Mouse (Mus musculus): ENCODE results near the gene Vps25. TPM values are rescaled to one million over a fixed set of nuclear protein-coding genes. Genes with fewer than 3 reads are reported as not detected.

The Vps25 gene
- total and polyA plus RNA-seq, 3 experiments: 105 to 211 (median 132) TPM

DNA sequence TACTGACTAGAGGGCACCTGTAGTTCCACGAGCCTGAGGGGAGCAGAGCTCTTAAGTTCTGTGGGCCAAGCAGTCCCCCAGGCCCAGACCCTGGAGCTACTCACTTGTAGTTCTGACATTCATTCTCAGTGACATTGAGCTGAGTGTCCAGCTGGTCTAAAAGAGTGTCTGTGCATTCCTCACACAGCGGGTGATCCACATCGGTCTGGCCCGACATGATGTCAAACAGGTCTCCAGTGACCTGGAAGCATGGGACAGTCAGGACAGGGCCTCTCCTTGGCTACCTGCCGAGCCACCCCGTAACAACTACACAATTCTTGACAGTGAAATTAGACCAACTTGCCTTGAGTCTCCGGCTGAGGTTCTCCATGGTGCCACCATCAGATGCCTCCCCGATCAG lies 41.7 kb downstream of the Vps25 start:
- no peak overlapping the region for H3K27ac ChIP-seq (ENCODE audit: insufficient read depth, low read depth)

DNA sequence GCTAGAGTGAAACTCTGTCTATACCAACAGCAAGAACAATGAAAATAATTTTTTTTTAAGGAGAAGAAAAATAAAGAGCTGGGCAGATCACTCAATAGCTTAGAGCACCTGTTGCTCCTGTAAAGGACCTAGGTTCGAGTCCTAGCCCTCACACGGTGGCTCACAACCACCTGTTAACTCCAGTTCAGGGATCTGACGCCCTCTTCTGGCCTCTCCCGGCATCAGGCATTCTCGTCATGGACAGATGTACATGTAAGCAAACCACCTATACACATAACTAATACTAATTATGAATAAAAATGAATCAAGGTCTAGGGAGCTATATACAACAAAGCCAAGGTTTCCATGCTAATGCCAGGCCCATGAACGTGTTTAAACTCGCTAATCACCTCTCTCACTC lies 47.4 kb downstream of the Vps25 start:
- peak overlapping the region; percentile 92 for H3K4me2 ChIP-seq (ENCODE audit: insufficient read depth, low read depth, poor library complexity, severe bottlenecking)
- in situ Hi-C loops (cut with MboI; ENCODE audit: low pct_ligation_motif_present, low pct_unique_long_range_greater_than_20kb, low sequenced_read_pairs): loop anchor here (10.0 kb wide), 1 partner anchor 216 kb away; the partner anchor contains the start of genes Coasy and Mlx
- peak overlapping the region; percentile 70 to 95 (median 84) for H3K4me3 ChIP-seq (replicated peaks in 1 of 3; ENCODE audit: low read depth in 2 of 3, low read length in 2 of 3, poor library complexity in 1 of 3)
- TF ChIP-seq ELF1 (IDR thresholded peaks at IDR 0.05; ENCODE audit: low read depth, low read length) (no peak), CTCF (conservative IDR thresholded peaks at IDR 0.05 in 1 of 2, IDR thresholded peaks at IDR 0.05 in 1 of 2; ENCODE audit: low read depth in 2 of 2, low read length in 2 of 2) (peak; percentile 30 to 50; a peak in 3 of 4 replicates)
- DNase-seq (ENCODE audit: extremely low read depth): peak; percentile 45
- H3K4me1 ChIP-seq (ENCODE audit: control insufficient read depth in 1 of 2, insufficient read depth in 2 of 2): peaks cover 3 to 26% of the 10 kb centered on the region in 2 experiments; a peak in 3 of 4 replicates
- H3K9me3 ChIP-seq (replicated peaks; ENCODE audit: low read length): no peaks in the 10 kb centered on the region
- H3K27ac ChIP-seq (ENCODE audit: insufficient read depth, low read depth): no peak overlapping the region
- dilution Hi-C loops (cut with MboI; ENCODE audit: extremely low pct_ligation_motif_present, extremely low pct_unique_long_range_greater_than_20kb, low sequenced_read_pairs): no loop called here
- H3K36me3 ChIP-seq (replicated peaks in 1 of 2; ENCODE audit: control insufficient read depth in 1 of 2, insufficient read depth in 1 of 2, low read length in 1 of 2): peaks cover 23 to 46% of the 10 kb centered on the region in 2 experiments
- H3K9ac ChIP-seq (ENCODE audit: insufficient read depth, low read depth): peak overlapping the region; percentile 88
- H3K27me3 ChIP-seq (replicated peaks): no peaks in the 10 kb centered on the region
- H3K79me2 ChIP-seq (replicated peaks; ENCODE audit: control insufficient read depth, extremely low read depth, insufficient read depth, poor library complexity, severe bottlenecking): peaks cover 53% of the 10 kb centered on the region

More for the DNA sequence above, 41.7 kb downstream of the Vps25 start:
- Histone ChIP-seq H3K36me3 (replicated peaks in 1 of 2; ENCODE audit: control insufficient read depth in 1 of 2, insufficient read depth in 1 of 2, low read length in 1 of 2) (peaks cover 70 to 99% of the 10 kb centered on the region in 2 experiments), H3K4me2 (ENCODE audit: insufficient read depth, low read depth, poor library complexity, severe bottlenecking) (no peak overlapping the region), H3K4me3 (replicated peaks in 1 of 3; ENCODE audit: low read depth in 2 of 3, low read length in 2 of 3, poor library complexity in 1 of 3) (no peak overlapping the region), H3K27me3 (replicated peaks) (no peaks in the 10 kb centered on the region), H3K9ac (ENCODE audit: insufficient read depth, low read depth) (no peak overlapping the region), H3K4me1 (ENCODE audit: control insufficient read depth in 1 of 2, insufficient read depth in 2 of 2) (peaks cover under 1 to 12% of the 10 kb centered on the region in 2 experiments; a peak in 3 of 4 replicates), H3K9me3 (replicated peaks; ENCODE audit: low read length) (no peaks in the 10 kb centered on the region), H3K79me2 (replicated peaks; ENCODE audit: control insufficient read depth, extremely low read depth, insufficient read depth, poor library complexity, severe bottlenecking) (peaks cover 38% of the 10 kb centered on the region)
- in situ Hi-C loops (cut with MboI; ENCODE audit: low pct_ligation_motif_present, low pct_unique_long_range_greater_than_20kb, low sequenced_read_pairs): loop anchor here (10.0 kb wide), 1 partner anchor 80 kb away; no protein-coding TSS in a partner anchor
- dilution Hi-C loops (cut with MboI; ENCODE audit: extremely low pct_ligation_motif_present, extremely low pct_unique_long_range_greater_than_20kb, low sequenced_read_pairs): no loop called here
- no peak for TF ChIP-seq CHD1 (IDR thresholded peaks at IDR 0.05; ENCODE audit: low read depth, low read length)
- DNase-seq (ENCODE audit: extremely low read depth): no peak

DNA sequence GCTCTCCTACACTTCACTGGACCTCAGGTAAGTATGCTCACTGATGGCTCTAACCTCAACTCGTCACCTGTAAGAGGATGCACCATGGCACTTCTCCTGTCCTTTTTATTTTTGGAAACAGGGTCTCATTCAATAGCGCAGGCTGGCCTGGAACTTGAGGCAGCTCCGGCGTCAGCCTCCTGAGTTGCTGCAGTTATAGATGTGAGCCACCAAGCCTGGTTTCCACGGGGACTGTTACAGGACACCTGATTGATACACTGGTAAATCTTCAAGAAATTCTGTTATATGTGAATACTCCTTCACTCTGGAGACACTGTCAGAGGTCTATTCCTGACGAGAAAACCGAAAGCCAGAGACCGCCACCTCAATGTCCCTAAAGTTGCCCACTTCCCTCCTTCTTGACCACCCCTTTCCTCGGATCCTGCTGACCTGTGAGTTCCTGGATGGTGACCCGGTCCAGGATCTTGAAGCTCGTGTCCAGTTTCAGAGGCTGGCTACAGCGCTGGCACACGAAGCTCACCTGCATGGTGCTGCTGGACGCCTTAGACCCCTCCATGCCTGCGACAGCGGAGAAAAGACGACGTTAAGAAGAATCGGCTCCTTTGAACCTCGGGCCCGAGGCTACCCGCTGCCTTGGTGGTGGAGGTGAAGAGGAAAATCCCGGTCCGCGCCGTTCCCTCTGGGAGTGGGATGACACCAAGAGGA lies 47.9 kb downstream of the Vps25 start:
- DNase-seq (ENCODE audit: extremely low read depth): no peak
- dilution Hi-C loops (cut with MboI; ENCODE audit: extremely low pct_ligation_motif_present, extremely low pct_unique_long_range_greater_than_20kb, low sequenced_read_pairs) (no loop called here), in situ Hi-C loops (cut with MboI; ENCODE audit: low pct_ligation_motif_present, low pct_unique_long_range_greater_than_20kb, low sequenced_read_pairs) (loop anchor here (10.0 kb wide), 1 partner anchor 217 kb away; the partner anchor contains the start of genes Coasy and Mlx)
- Histone ChIP-seq H3K36me3 (replicated peaks in 1 of 2; ENCODE audit: control insufficient read depth in 1 of 2, insufficient read depth in 1 of 2, low read length in 1 of 2) (peaks cover 23 to 40% of the 10 kb centered on the region in 2 experiments), H3K4me1 (ENCODE audit: control insufficient read depth in 1 of 2, insufficient read depth in 2 of 2) (peaks cover 3 to 26% of the 10 kb centered on the region in 2 experiments; a peak in 3 of 4 replicates), H3K4me2 (ENCODE audit: insufficient read depth, low read depth, poor library complexity, severe bottlenecking) (peak overlapping the region; percentile 92), H3K9me3 (replicated peaks; ENCODE audit: low read length) (no peaks in the 10 kb centered on the region), H3K9ac (ENCODE audit: insufficient read depth, low read depth) (peak overlapping the region; percentile 88), H3K4me3 (replicated peaks in 1 of 3; ENCODE audit: low read depth in 2 of 3, low read length in 2 of 3, poor library complexity in 1 of 3) (peak overlapping the region; percentile 70 to 95 (median 84)), H3K79me2 (replicated peaks; ENCODE audit: control insufficient read depth, extremely low read depth, insufficient read depth, poor library complexity, severe bottlenecking) (peaks cover 50% of the 10 kb centered on the region), H3K27me3 (replicated peaks) (no peaks in the 10 kb centered on the region), H3K27ac (ENCODE audit: insufficient read depth, low read depth) (no peak overlapping the region)
- no peak for TF ChIP-seq TBP (conservative IDR thresholded peaks at IDR 0.05; ENCODE audit: low read depth, low read length)
- no peak for TF ChIP-seq ZC3H11A (IDR thresholded peaks at IDR 0.05; ENCODE audit: low read depth, low read length)
- no peak for TF ChIP-seq ZNF384 (IDR thresholded peaks at IDR 0.05; ENCODE audit: low read depth, low read length)
- TF ChIP-seq PAX5 (IDR thresholded peaks at IDR 0.05; ENCODE audit: low read length): no peak
- no peak for TF ChIP-seq ELF1 (IDR thresholded peaks at IDR 0.05; ENCODE audit: low read depth, low read length)
- no peak for TF ChIP-seq NELFE (IDR thresholded peaks at IDR 0.05; ENCODE audit: low read depth, low read length)
- no peak for TF ChIP-seq SMC3 (IDR thresholded peaks at IDR 0.05; ENCODE audit: low read depth, low read length)
- TF ChIP-seq ETS1 (conservative IDR thresholded peaks at IDR 0.05; ENCODE audit: low read depth, low read length): no peak
- no peak for TF ChIP-seq CTCF (conservative IDR thresholded peaks at IDR 0.05 in 1 of 2, IDR thresholded peaks at IDR 0.05 in 1 of 2; ENCODE audit: low read depth in 2 of 2, low read length in 2 of 2)
- no peak for TF ChIP-seq CHD2 (IDR thresholded peaks at IDR 0.05; ENCODE audit: low read length)
- TF ChIP-seq MXI1 (IDR thresholded peaks at IDR 0.05; ENCODE audit: low read depth, low read length): peak; percentile 74
- TF ChIP-seq MAZ (IDR thresholded peaks at IDR 0.05; ENCODE audit: low read depth, low read length): no peak
- no peak for TF ChIP-seq IRF4 (IDR thresholded peaks at IDR 0.05; ENCODE audit: low read depth, low read length)
- TF ChIP-seq MEF2A (IDR thresholded peaks at IDR 0.05; ENCODE audit: borderline replicate concordance, low read depth, low read length): 0 out of 2 replicates have a peak, but pooled peaks have one; percentile 9
- TF ChIP-seq MYC (IDR thresholded peaks at IDR 0.05; ENCODE audit: low read depth, low read length): no peak
- no peak for TF ChIP-seq GABPA (IDR thresholded peaks at IDR 0.05; ENCODE audit: insufficient replicate concordance, low read depth, low read length)
- no peak for TF ChIP-seq RCOR1 (conservative IDR thresholded peaks at IDR 0.05; ENCODE audit: low read depth, low read length)
- TF ChIP-seq CHD1 (IDR thresholded peaks at IDR 0.05; ENCODE audit: low read depth, low read length): no peak
- no peak for TF ChIP-seq KAT2A (IDR thresholded peaks at IDR 0.05; ENCODE audit: insufficient replicate concordance, low read length)
- TF ChIP-seq HCFC1 (IDR thresholded peaks at IDR 0.05; ENCODE audit: low read depth, low read length): no peak
- no peak for TF ChIP-seq POLR2AphosphoS2 (IDR thresholded peaks at IDR 0.05; ENCODE audit: low read depth, low read length)
- TF ChIP-seq NRF1 (IDR thresholded peaks at IDR 0.05; ENCODE audit: low read depth, low read length): no peak
- no peak for TF ChIP-seq EP300 (IDR thresholded peaks at IDR 0.05; ENCODE audit: low read length)

Measured in CH12.LX (cell line).